Mouse (Mus musculus) layer of hippocampus, postnatal 25 days (tissue): Measurements from ENCODE around the gene Mmadhc. TPM values are rescaled to one million over a fixed set of nuclear protein-coding genes. Genes with fewer than 3 reads are reported as not detected.
A peak's percentile ranks its signal among the peaks of the same experiment; 100 is the strongest.

Experiments used
- DNase-seq, 2 experiments: peaks; one replicate each; pipeline ENCODE4 v3.0.0; 2022; ENCODE audit warnings: mixed read lengths in 2 of 2, low spot score in 1 of 2; ENCODE audit errors: extremely low spot score in 1 of 2
- total RNA-seq, 2 experiments: library from RNA; stranded (reverse); gene quantifications; 2 replicates each; pipeline ENCODE4 v1.2.3; 2021

The Mmadhc gene
- 10 to 100 TPM; 50.7 to 51.7 TPM for total RNA-seq

- DNase-seq, result peak; percentile 78 to 89
These were observed at the start of gene Mmadhc for GRCm38 (mm10) chr2:50296109-50296986. Mmadhc (minus strand) TSS chr2:50296801.

GRCm38 (mm10) chr2:50343598-50343997 lies 47.0 kb upstream of the Mmadhc start:
- no peak for DNase-seq

- no peak for DNase-seq
These were observed 42.5 kb upstream of the Mmadhc start for GRCm38 (mm10) chr2:50339061-50339460.

- no peak for DNase-seq
These were observed 41.0 kb upstream of the Mmadhc start for GRCm38 (mm10) chr2:50337596-50337995.

GRCm38 (mm10) chr2:50331716-50332270 lies 35.2 kb upstream of the Mmadhc start:
- DNase-seq, result no peak

GRCm38 (mm10) chr2:50328181-50328580 lies 31.6 kb upstream of the Mmadhc start:
- DNase-seq, result no peak

GRCm38 (mm10) chr2:50324799-50325198 lies 28.2 kb upstream of the Mmadhc start:
- DNase-seq, result no peak

GRCm38 (mm10) chr2:50306663-50307320 lies 10.2 kb upstream of the Mmadhc start:
- DNase-seq, result peak in 1 of 2 experiments; percentile 54

GRCm38 (mm10) chr2:50304824-50305577 lies 8.4 kb upstream of the Mmadhc start:
- DNase-seq, result no peak

GRCm38 (mm10) chr2:50296987-50297350 lies 368 bp upstream of the Mmadhc start:
- DNase-seq, result no peak

- no peak for DNase-seq
These were observed 1.0 kb downstream of the Mmadhc start for GRCm38 (mm10) chr2:50295562-50295961.

GRCm38 (mm10) chr2:50294084-50294483 lies 2.5 kb downstream of the Mmadhc start:
- no peak for DNase-seq

- no peak for DNase-seq
These were observed 3.0 kb downstream of the Mmadhc start for GRCm38 (mm10) chr2:50293572-50293971.

- no peak for DNase-seq
These were observed 4.7 kb downstream of the Mmadhc start for GRCm38 (mm10) chr2:50291901-50292300.

- no peak for DNase-seq
These were observed 5.8 kb downstream of the Mmadhc start for GRCm38 (mm10) chr2:50290754-50291153.

GRCm38 (mm10) chr2:50284781-50285180 lies 11.8 kb downstream of the Mmadhc start:
- DNase-seq, result no peak

- DNase-seq, result no peak
These were observed 12.6 kb downstream of the Mmadhc start for GRCm38 (mm10) chr2:50284040-50284439.

GRCm38 (mm10) chr2:50276715-50277114 lies 19.9 kb downstream of the Mmadhc start:
- no peak for DNase-seq

- DNase-seq, result no peak
These were observed 23.2 kb downstream of the Mmadhc start for GRCm38 (mm10) chr2:50273415-50273814.

GRCm38 (mm10) chr2:50272165-50272564 lies 24.4 kb downstream of the Mmadhc start:
- no peak for DNase-seq

- no peak for DNase-seq
These were observed 28.1 kb downstream of the Mmadhc start for GRCm38 (mm10) chr2:50268514-50268913.
